Mouse (Mus musculus): ENCODE results near the gene Rsl24d1. TPM values are rescaled to one million over a fixed set of nuclear protein-coding genes. Genes with fewer than 3 reads are reported as not detected.

The Rsl24d1 gene
- polyA plus RNA-seq (2012; rRNA removed): 25.8 and 26.3 TPM in 2 replicates

GRCm38 (mm10) chr9:73112919-73113906 lies at the start of gene Rsl24d1:
Gene Rsl24d1 (plus strand): TSS chr9:73113426.
- WGBS: under 1% methylated on average over 64 of the region's 64 CpGs
- Histone ChIP-seq H3K27me3 (ENCODE audit: control insufficient read depth, insufficient read depth, low read length) (no peaks in the 10 kb centered on the region), H3K27ac (ENCODE audit: control insufficient read depth, insufficient read depth, low read length) (peak within 1 kb of the TSS; percentile 48; the same call in 1 of the 2 replicates), H3K4me3 (ENCODE audit: control insufficient read depth, insufficient read depth, low read length) (peak within 1 kb of the TSS; percentile 98), H3K4me1 (replicated peaks; ENCODE audit: control insufficient read depth, insufficient read depth, low read length) (peaks cover 8% of the 10 kb centered on the region), H3K36me3 (ENCODE audit: control insufficient read depth, insufficient read depth, low read length) (peaks cover 22% of the 10 kb centered on the region)
- DNase-seq: peak; percentile 82
- TF ChIP-seq POLR2A (IDR thresholded peaks at IDR 0.05; ENCODE audit: control insufficient read depth, extremely low read depth, insufficient read depth, low read length, poor library complexity): peak; percentile 61
- no peak for TF ChIP-seq CTCF (IDR thresholded peaks at IDR 0.05; ENCODE audit: borderline replicate concordance, control insufficient read depth, extremely low read depth, insufficient read depth, low read length, poor library complexity)

DNA sequence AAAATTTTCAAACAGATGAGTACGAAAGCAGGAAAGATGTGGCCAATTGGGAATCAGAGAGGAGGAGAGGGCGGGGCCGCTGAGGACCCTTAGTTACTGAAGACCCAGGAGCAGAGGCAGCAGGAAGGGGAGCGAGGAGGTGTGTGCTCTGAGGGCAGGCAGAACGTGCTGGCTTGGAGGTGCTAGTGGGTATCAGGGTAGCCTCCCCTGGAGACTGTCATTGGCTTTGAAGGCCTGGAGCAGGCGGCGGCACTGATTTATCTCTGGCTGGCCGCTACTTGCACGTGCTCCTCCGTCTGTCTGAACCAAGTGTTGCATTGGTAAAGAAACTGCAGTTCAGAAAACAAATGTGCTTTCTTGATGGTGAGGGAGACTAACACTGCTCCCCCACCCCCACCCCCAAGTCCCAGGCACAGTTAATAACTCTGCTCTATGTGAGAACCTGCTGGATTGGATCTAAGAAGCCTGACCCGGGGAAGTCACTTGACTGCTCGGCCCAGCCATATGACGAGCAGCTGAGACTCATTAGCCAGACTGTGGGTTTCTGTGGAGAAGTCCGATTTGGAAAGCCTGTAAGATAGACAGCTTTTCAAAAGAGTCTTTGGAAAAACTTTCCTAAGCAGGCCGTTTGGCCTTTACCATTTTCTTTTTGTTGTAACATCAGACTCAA lies 49.5 kb upstream of the Rsl24d1 start:
- H3K4me3 ChIP-seq (ENCODE audit: control insufficient read depth, insufficient read depth, low read length): no peak overlapping the region
- H3K36me3 ChIP-seq (ENCODE audit: control insufficient read depth, insufficient read depth, low read length): no peaks in the 10 kb centered on the region
- WGBS: 93% methylated on average over 15 of the region's 15 CpGs
- no peak overlapping the region for H3K27ac ChIP-seq (ENCODE audit: control insufficient read depth, insufficient read depth, low read length)
- no peak for TF ChIP-seq POLR2A (IDR thresholded peaks at IDR 0.05; ENCODE audit: control insufficient read depth, extremely low read depth, insufficient read depth, low read length, poor library complexity)
- no peak for TF ChIP-seq CTCF (IDR thresholded peaks at IDR 0.05; ENCODE audit: borderline replicate concordance, control insufficient read depth, extremely low read depth, insufficient read depth, low read length, poor library complexity)
- no peak for DNase-seq
- peaks cover 6% of the 10 kb centered on the region for H3K4me1 ChIP-seq (replicated peaks; ENCODE audit: control insufficient read depth, insufficient read depth, low read length)
- H3K27me3 ChIP-seq (ENCODE audit: control insufficient read depth, insufficient read depth, low read length): no peaks in the 10 kb centered on the region

- WGBS: 91% methylated on average over 10 of the region's 10 CpGs
These were observed 46.1 kb upstream of the Rsl24d1 start for GRCm38 (mm10) chr9:73067086-73067485.

GRCm38 (mm10) chr9:73068230-73068679 lies 45.0 kb upstream of the Rsl24d1 start:
- no peak for DNase-seq
- H3K4me3 ChIP-seq (ENCODE audit: control insufficient read depth, insufficient read depth, low read length): no peak overlapping the region
- H3K27me3 ChIP-seq (ENCODE audit: control insufficient read depth, insufficient read depth, low read length): no peaks in the 10 kb centered on the region
- WGBS: 51% methylated on average over 6 of the region's 6 CpGs
- TF ChIP-seq CTCF (IDR thresholded peaks at IDR 0.05; ENCODE audit: borderline replicate concordance, control insufficient read depth, extremely low read depth, insufficient read depth, low read length, poor library complexity) (no peak), POLR2A (IDR thresholded peaks at IDR 0.05; ENCODE audit: control insufficient read depth, extremely low read depth, insufficient read depth, low read length, poor library complexity) (no peak)
- 0 out of 2 replicates have a peak overlapping the region, but pooled peaks have one; percentile 40 for H3K27ac ChIP-seq (ENCODE audit: control insufficient read depth, insufficient read depth, low read length)
- H3K36me3 ChIP-seq (ENCODE audit: control insufficient read depth, insufficient read depth, low read length): no peaks in the 10 kb centered on the region
- H3K4me1 ChIP-seq (replicated peaks; ENCODE audit: control insufficient read depth, insufficient read depth, low read length): peaks cover 23% of the 10 kb centered on the region

More at GRCm38 (mm10) chr9:73067086-73067485, 46.1 kb upstream of the Rsl24d1 start:
- Histone ChIP-seq H3K27me3 (ENCODE audit: control insufficient read depth, insufficient read depth, low read length) (no peaks in the 10 kb centered on the region), H3K4me3 (ENCODE audit: control insufficient read depth, insufficient read depth, low read length) (no peak overlapping the region), H3K36me3 (ENCODE audit: control insufficient read depth, insufficient read depth, low read length) (no peaks in the 10 kb centered on the region), H3K27ac (ENCODE audit: control insufficient read depth, insufficient read depth, low read length) (no peak overlapping the region), H3K4me1 (replicated peaks; ENCODE audit: control insufficient read depth, insufficient read depth, low read length) (peaks cover 13% of the 10 kb centered on the region)
- DNase-seq: no peak
- TF ChIP-seq POLR2A (IDR thresholded peaks at IDR 0.05; ENCODE audit: control insufficient read depth, extremely low read depth, insufficient read depth, low read length, poor library complexity) (no peak), CTCF (IDR thresholded peaks at IDR 0.05; ENCODE audit: borderline replicate concordance, control insufficient read depth, extremely low read depth, insufficient read depth, low read length, poor library complexity) (no peak)

- peaks cover 26% of the 10 kb centered on the region for H3K4me1 ChIP-seq (replicated peaks; ENCODE audit: control insufficient read depth, insufficient read depth, low read length)
- 71% methylated on average over 6 of the region's 6 CpGs for WGBS
- DNase-seq: no peak
These were observed 44.5 kb upstream of the Rsl24d1 start for GRCm38 (mm10) chr9:73068688-73069087.

More at GRCm38 (mm10) chr9:73068688-73069087, 44.5 kb upstream of the Rsl24d1 start:
- Histone ChIP-seq H3K27me3 (ENCODE audit: control insufficient read depth, insufficient read depth, low read length) (no peaks in the 10 kb centered on the region), H3K27ac (ENCODE audit: control insufficient read depth, insufficient read depth, low read length) (no peak overlapping the region), H3K36me3 (ENCODE audit: control insufficient read depth, insufficient read depth, low read length) (no peaks in the 10 kb centered on the region), H3K4me3 (ENCODE audit: control insufficient read depth, insufficient read depth, low read length) (no peak overlapping the region)
- no peak for TF ChIP-seq POLR2A (IDR thresholded peaks at IDR 0.05; ENCODE audit: control insufficient read depth, extremely low read depth, insufficient read depth, low read length, poor library complexity)
- TF ChIP-seq CTCF (IDR thresholded peaks at IDR 0.05; ENCODE audit: borderline replicate concordance, control insufficient read depth, extremely low read depth, insufficient read depth, low read length, poor library complexity): no peak
